Mouse (Mus musculus): ENCODE measurements at regions not wholly inside any gene's neighbourhood (a gene's known extent, or its start where the extent isn't known, plus 50 kb on each side); places are given as distances from the start of the nearest gene placed in this dataset.

DNA sequence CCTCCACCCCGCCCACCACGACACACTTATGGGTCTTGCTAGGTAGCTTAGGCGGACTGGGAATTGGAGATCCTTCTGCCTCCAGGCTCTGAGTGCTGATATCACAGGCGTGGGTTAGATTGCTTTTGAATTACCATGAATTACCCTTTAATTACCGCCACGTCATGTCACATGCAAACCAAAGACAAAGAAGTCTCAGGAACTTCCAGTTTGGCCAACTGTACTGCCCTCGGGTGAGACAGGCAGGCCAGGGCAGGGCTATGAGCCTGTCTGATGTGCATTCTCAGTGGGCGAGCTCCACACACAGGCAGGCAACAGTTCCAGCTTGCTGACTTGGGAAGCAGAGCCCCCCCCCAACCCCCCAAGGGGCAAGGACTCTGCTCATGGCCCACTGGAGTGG, 101.3 kb upstream of the Slc22a23 start:
- TF ChIP-seq MAX (IDR thresholded peaks at IDR 0.05; ENCODE audit: low read length), result no peak
- no peak for TF ChIP-seq SMC3 (IDR thresholded peaks at IDR 0.05; ENCODE audit: low read depth, low read length)
- TF ChIP-seq JUND (IDR thresholded peaks at IDR 0.05; ENCODE audit: low read depth, low read length), result no peak
- TF ChIP-seq CTCF (IDR thresholded peaks at IDR 0.05 in 2 of 3, conservative IDR thresholded peaks at IDR 0.05 in 1 of 3; ENCODE audit: control insufficient read depth in 1 of 3, insufficient read depth in 1 of 3, low read depth in 2 of 3, low read length in 3 of 3, poor library complexity in 1 of 3, severe bottlenecking in 1 of 3), result no peak
